Mouse (Mus musculus) A20 (cell line): Measurements from ENCODE around the gene Rbp1.

Experiments used
- DNase-seq: peaks from one replicate; pipeline ENCODE4 v3.0.0-alpha.2; 2011; ENCODE audit warnings: low read depth, low spot score

Rbp1 gene

DNA sequence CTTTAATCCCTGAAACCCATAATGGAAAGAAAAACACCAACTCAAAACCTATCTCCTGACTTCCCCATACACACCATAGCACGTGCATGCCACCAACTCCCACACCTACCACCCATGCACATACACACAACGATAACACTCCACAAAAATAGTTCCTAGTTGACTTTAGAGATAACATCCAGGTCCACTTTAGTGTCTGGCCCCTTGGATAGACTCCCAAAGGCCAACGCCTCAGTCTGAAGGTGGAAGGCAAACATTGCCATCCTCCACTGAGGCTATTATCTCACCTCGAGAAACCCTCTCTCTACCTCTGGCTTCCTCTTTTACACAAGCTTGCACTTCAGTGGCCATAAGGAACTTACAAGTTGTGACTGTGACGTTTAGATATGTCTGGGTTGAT is 69.5 kb downstream of the Rbp1 start:
- DNase-seq: no peak

DNA sequence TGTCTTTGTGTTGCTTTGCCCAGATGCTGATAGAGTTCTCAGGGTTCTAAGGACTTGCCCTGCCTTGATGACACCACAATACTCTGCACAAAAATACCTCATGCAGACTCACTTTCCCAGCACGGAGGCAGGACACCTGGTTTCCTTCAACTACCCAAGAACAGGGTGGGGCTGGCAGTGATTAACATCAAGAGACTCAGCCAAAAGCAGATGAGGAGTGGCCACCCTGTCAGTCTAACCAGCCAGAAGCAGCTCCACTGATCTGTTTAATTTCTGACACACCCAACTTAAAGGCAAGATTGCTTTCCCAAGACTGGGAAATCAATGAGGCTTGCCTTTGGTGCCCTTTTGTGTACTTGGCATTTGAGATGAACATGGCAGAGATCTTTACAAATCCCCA is 70.1 kb downstream of the Rbp1 start:
- no peak for DNase-seq
